Mouse (Mus musculus): ENCODE measurements around the gene Ckap2l. TPM values are rescaled to one million over a fixed set of nuclear protein-coding genes. Genes with fewer than 3 reads are reported as not detected.
A peak's percentile ranks its signal among the peaks of the same experiment; 100 is the strongest.

Ckap2l gene
- 10 to 100 TPM in 9 of 26 experiments, 1 to 10 TPM in 13, under 1 TPM in 4; 0.71 to 28.6 (median 3.7) TPM for total RNA-seq (2018; cell fraction: chromatin; rRNA removed)
- total RNA-seq (2018; cell fraction: cytosol; rRNA removed), result 1 to 10 TPM in 17 of 26 experiments, under 1 TPM in 9; 0.62 to 7.5 (median 2.0) TPM
- 10 to 100 TPM in 8 of 26 experiments, 1 to 10 TPM in 15, under 1 TPM in 3; 0.55 to 31.2 (median 2.3) TPM for total RNA-seq (2018; cell fraction: nucleus; rRNA removed)
- 0.71 to 6.7 TPM (median 5.8 TPM) in 3 replicates for polyA plus RNA-seq (2018)

DNA sequence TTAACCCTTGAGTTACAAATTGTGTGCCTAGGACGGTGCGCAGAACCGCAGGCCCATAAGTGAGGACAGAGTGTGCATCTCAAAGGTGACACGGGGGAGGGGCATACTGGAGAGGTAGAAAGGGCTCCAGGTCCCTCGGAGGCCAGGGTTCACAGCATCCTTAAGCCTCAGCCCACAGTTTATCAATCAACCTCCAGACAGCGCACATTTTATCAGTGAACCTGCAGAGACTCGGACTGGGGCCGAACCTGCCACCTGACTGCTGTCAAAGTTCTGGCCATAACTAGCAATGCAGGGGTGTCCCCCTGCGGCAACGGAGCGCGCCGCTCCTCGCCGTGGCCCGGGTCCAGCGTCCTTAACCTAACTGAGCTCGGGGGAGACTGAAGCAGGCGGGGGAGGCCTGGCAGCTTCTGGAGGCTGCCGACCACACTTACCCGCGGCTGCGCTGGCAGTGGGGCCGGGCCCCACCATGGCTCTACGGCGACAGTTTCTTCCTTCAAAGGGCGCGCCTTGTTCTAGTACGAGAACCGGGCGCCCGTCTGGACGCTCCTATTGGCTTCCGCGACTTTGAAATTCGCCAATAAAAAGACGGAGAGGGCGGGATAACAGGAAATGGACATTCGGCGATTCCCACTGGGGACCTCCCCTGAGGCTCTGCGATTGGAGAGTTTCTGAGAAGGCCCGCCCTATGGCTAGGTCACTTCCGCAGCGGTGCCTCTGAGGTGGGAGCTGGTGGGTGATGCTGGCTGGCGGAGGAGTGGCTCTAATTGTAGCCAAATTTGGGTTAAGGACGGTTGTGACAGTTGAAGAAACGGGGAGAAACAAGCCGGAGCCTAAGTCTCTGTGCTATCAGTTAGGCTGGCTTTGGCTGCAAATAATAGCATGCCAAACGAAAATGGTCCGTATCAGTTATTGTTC is at the start of gene Ckap2l:
Gene Ckap2l, minus strand, starts transcription at position 542 of the 918 bp plus-strand sequence.
- 2% methylated on average over 50 of the region's 50 CpGs for WGBS (ENCODE audit: missing documents)
- H3K27ac ChIP-seq, result peak within 1 kb of the TSS; percentile 89
- no peaks in the 10 kb centered on the region for H3K36me3 ChIP-seq (ENCODE audit: inconsistent target)
- H3K4me3 ChIP-seq (ENCODE audit: inconsistent target), result peak within 1 kb of the TSS; percentile 73
- H3K79me2 ChIP-seq (ENCODE audit: inconsistent target), result peaks cover 28% of the 10 kb centered on the region

DNA sequence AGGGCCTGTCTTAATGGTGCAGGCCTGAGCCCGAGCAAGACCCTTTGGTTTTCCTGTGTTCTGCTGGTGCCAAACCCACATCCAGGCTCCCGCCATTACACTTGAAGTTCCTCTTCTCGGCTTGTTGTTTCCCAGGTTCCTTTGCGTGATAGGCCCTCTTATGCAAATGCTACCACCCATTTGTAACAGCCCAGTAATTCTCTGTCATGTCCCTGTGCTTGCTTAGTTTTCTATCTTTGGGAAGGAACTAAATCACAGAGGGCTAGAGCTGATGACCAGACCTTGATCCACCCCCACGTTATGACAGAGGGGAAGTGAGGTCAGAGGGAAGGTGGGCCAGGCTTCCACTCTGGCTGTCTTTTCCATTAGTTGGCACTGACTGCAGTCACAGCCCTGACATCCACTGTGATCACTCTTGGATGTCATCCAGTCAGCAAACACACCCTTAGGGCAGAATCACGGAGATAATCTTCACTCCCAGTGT is 41.2 kb upstream of the Ckap2l start:
- Histone ChIP-seq H3K27ac (peak overlapping the region; percentile 32), H3K79me2 (ENCODE audit: inconsistent target) (no peaks in the 10 kb centered on the region), H3K36me3 (ENCODE audit: inconsistent target) (no peaks in the 10 kb centered on the region), H3K4me3 (ENCODE audit: inconsistent target) (no peak overlapping the region)
- WGBS (ENCODE audit: missing documents), result 10% methylated on average over 6 of the region's 6 CpGs

DNA sequence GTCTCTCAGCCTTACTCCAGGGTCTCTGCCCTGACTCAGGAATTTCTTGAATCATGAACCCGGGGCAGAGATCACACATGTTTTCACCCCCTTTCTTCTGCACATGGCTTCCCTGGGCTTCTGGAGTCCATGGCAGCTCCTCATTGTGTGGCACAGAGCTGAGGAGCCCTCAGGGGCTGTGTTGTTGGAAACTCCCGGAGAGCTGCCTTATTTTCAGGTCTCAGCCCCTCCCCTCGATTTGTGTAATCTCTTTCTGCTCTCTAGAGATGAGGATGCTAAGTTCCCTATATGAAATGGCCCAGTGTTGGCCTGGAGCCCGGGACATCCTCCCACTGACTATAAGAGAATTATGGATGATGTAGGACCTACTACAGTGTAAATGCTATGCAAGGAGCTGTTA is 36.5 kb upstream of the Ckap2l start:
- Histone ChIP-seq H3K36me3 (ENCODE audit: inconsistent target) (no peaks in the 10 kb centered on the region), H3K27ac (no peak overlapping the region), H3K4me3 (ENCODE audit: inconsistent target) (no peak overlapping the region), H3K79me2 (ENCODE audit: inconsistent target) (no peaks in the 10 kb centered on the region)
- 72% methylated on average over 4 of the region's 4 CpGs for WGBS (ENCODE audit: missing documents)

- H3K4me3 ChIP-seq (ENCODE audit: inconsistent target), result no peak overlapping the region
- 10% methylated on average over 13 of the region's 13 CpGs for WGBS (ENCODE audit: missing documents)
- no peak overlapping the region for H3K27ac ChIP-seq
- H3K36me3 ChIP-seq (ENCODE audit: inconsistent target), result no peaks in the 10 kb centered on the region
- H3K79me2 ChIP-seq (ENCODE audit: inconsistent target), result no peaks in the 10 kb centered on the region
Measured at GRCm38 (mm10) chr2:129330540-129330939, 33.5 kb upstream of the Ckap2l start.

DNA sequence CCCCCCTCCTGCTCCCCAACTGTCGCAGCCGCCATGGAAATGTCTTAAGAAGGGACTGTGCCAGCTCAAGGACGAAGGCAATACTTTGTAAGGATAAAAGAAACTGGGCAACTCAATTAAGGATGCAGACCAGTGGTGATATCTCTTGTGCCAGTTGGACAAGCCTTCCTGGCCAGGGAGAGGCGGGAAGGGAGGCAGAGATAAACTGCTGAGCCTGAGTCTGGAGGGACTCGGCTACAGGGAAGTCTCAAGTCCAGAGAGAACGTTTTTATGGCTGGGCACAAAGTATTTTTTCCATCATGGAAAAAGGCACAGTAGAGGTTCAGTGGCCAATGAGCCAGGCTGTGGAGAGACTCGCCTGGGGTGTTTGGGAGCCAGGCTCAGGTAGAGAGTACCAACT is 33.0 kb upstream of the Ckap2l start:
- Histone ChIP-seq H3K27ac (no peak overlapping the region), H3K4me3 (ENCODE audit: inconsistent target) (no peak overlapping the region), H3K79me2 (ENCODE audit: inconsistent target) (no peaks in the 10 kb centered on the region), H3K36me3 (ENCODE audit: inconsistent target) (no peaks in the 10 kb centered on the region)
- 60% methylated on average over 6 of the region's 7 CpGs for WGBS (ENCODE audit: missing documents)

DNA sequence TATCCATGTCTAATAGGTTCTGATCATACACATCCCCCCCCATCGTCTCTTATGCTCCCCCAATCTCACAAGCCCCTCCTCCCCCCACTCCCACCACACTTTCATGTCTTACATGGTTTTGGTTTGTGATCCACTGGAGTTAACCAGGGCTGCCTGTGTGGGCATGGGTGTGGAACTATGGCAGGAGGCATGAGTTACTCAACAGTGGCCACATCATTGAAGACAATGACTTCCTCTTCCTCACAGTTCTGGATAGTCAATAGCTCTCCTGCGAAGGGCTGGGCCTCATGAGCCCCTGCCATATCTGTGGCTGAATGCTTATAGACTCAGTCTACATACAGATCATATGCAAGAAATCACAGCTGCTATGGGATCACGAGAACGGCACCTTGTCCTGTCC is 31.2 kb upstream of the Ckap2l start:
- Histone ChIP-seq H3K79me2 (ENCODE audit: inconsistent target) (no peaks in the 10 kb centered on the region), H3K4me3 (ENCODE audit: inconsistent target) (no peak overlapping the region), H3K36me3 (ENCODE audit: inconsistent target) (no peaks in the 10 kb centered on the region), H3K27ac (no peak overlapping the region)
- WGBS (ENCODE audit: missing documents), result 71% methylated on average over 4 of the region's 4 CpGs

- Histone ChIP-seq H3K79me2 (ENCODE audit: inconsistent target) (no peaks in the 10 kb centered on the region), H3K4me3 (ENCODE audit: inconsistent target) (no peak overlapping the region), H3K27ac (no peak overlapping the region), H3K36me3 (ENCODE audit: inconsistent target) (no peaks in the 10 kb centered on the region)
- 89% methylated on average over 3 of the region's 3 CpGs for WGBS (ENCODE audit: missing documents)
Measured at GRCm38 (mm10) chr2:129324216-129324615, 27.2 kb upstream of the Ckap2l start.

GRCm38 (mm10) chr2:129322117-129322635 is 25.2 kb upstream of the Ckap2l start:
- Histone ChIP-seq H3K36me3 (ENCODE audit: inconsistent target) (no peaks in the 10 kb centered on the region), H3K4me3 (ENCODE audit: inconsistent target) (no peak overlapping the region), H3K79me2 (ENCODE audit: inconsistent target) (no peaks in the 10 kb centered on the region), H3K27ac (no peak overlapping the region)
- 86% methylated on average over 1 of the region's 1 CpGs for WGBS (ENCODE audit: missing documents)

DNA sequence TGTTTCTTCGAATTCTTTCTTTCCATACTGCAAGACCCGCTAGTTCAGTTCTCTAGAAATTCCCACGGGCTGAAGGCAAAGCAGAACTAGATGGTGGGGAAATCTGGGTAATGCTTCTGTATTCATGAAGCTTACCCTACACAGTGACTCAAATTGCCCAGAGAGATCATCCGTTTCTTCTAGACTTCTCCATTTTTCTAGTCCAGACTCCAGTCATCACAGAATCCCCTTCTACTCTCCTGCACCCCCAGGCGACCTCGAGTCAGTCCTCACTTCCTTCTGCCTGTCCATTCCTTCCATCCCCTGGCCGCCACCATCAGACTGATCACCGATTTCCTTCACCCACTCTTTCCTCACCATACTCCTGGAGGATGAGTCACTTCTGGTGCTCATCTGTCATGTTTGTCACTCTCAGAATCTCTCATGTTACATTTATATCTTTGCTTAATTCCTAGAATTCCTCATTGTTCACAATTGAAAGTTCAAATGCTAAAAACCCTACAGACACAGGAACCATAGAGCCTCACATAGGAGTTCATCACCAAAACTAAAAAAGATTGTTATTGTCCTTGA is 23.1 kb upstream of the Ckap2l start:
- Histone ChIP-seq H3K36me3 (ENCODE audit: inconsistent target) (no peaks in the 10 kb centered on the region), H3K79me2 (ENCODE audit: inconsistent target) (no peaks in the 10 kb centered on the region), H3K27ac (no peak overlapping the region), H3K4me3 (ENCODE audit: inconsistent target) (no peak overlapping the region)
- WGBS (ENCODE audit: missing documents), result 21% methylated on average over 8 of the region's 8 CpGs

DNA sequence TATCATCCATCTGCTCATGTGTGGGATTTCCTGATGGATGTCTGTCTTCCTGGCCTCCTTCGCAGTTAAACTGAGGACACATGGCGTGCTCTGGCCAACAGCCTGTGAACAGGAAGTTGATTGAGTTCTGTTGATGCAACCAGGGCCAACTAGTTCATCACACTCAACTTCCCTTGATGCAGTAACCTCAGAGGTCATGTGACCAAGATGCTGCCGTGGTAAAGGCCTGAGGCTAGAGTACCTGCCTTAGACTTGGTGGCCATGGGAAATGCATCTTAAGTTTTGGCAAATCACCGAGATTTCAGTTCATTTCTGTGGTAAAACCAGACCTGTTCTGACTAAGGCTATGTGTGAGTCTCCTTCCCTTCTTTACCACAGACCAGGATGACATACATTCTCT is 18.8 kb upstream of the Ckap2l start:
- 39% methylated on average over 4 of the region's 4 CpGs for WGBS (ENCODE audit: missing documents)
- no peak overlapping the region for H3K27ac ChIP-seq
- H3K79me2 ChIP-seq (ENCODE audit: inconsistent target), result no peaks in the 10 kb centered on the region
- H3K4me3 ChIP-seq (ENCODE audit: inconsistent target), result no peak overlapping the region
- H3K36me3 ChIP-seq (ENCODE audit: inconsistent target), result no peaks in the 10 kb centered on the region

DNA sequence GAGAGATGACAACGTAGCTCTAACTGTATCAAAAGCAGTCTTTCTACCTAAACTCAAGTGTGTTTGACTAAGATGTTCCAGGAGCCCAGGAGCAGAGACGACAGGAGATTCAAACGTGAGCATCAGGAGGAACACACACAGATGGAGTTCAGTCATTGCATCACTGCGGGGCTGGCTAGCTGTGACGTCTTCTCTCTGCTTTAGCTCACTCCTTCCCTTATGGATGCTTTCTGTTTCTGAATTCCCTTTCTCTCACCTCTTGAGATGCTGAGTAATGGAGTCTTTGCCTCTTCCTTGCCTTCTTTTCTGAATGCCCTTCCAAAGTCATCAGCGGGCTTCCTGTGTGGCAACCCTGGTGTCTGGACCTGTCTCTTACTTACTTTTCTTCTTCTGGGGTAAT is 17.9 kb upstream of the Ckap2l start:
- Histone ChIP-seq H3K27ac (no peak overlapping the region), H3K36me3 (ENCODE audit: inconsistent target) (no peaks in the 10 kb centered on the region), H3K4me3 (ENCODE audit: inconsistent target) (no peak overlapping the region), H3K79me2 (ENCODE audit: inconsistent target) (no peaks in the 10 kb centered on the region)
- WGBS (ENCODE audit: missing documents), result 66% methylated on average over 4 of the region's 6 CpGs

DNA sequence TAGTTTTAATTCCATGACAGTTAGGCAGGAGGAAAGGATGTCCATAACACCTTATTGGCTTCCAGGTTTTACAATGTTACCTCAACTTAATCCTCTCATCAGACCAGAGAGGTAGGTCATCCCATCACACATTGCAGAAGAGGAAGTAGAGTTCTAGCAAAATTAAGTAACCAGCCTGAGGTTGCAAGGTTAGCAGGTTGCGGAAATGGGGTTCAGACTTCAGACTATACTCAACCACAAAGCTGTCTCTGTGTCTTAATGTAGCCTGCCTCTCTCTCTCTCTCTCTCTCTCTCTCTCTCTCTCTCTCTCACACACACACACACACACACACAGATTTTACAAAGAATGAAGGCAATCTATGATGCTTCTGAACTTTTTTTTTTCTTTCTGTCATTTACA is 16.9 kb upstream of the Ckap2l start:
- no peaks in the 10 kb centered on the region for H3K79me2 ChIP-seq (ENCODE audit: inconsistent target)
- H3K4me3 ChIP-seq (ENCODE audit: inconsistent target), result no peak overlapping the region
- no peak overlapping the region for H3K27ac ChIP-seq
- WGBS (ENCODE audit: missing documents), result 58% methylated on average over 1 of the region's 1 CpGs
- no peaks in the 10 kb centered on the region for H3K36me3 ChIP-seq (ENCODE audit: inconsistent target)

DNA sequence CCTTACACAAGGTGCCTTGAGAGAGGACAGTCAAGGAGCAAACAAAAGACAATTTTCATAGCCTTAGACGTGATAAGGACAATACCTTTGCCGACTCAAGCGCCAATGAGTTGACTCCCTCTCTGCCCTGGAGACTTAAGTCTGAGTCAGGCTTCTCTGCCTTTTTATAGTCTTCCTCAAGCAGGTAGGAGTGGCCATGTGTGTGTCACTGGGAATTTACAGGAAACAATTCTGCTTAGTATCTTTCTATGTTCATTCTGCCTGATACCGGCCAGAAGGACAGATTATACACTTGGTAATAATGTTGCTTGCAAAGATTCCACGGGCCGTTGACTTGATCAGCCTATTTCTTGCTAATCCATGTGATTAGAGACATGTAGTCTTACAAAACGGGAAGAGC is 12.8 kb upstream of the Ckap2l start, which contains the start of gene Il1a:
Gene Il1a, minus strand, starts transcription at position 137 of the 400 bp plus-strand sequence.
- Histone ChIP-seq H3K4me3 (ENCODE audit: inconsistent target) (no peak within 1 kb of the TSS), H3K27ac (0 out of 2 replicates have a peak within 1 kb of the TSS, but pooled peaks have one; percentile 4), H3K79me2 (ENCODE audit: inconsistent target) (no peaks in the 10 kb centered on the region), H3K36me3 (ENCODE audit: inconsistent target) (no peaks in the 10 kb centered on the region)
- WGBS (ENCODE audit: missing documents), result 75% methylated on average over 7 of the region's 7 CpGs

DNA sequence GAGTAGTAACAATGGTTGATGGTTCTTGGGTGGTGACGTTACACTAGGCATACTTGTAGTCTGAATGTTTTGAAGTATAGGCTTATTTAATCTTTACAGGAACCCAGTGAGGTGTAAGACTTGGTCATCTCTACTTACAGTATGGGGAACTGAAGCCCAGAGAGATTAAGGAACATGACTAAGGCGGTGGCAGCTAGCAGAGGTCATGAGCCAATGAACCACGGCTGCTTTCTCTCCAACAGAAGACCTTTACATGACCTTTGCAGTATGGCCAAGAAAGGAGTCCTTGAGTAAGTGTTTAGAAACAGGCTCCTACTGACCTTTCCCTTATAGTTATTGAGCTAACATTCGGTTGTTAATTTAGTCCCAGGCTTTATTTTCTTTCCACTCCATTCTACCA is 9.0 kb upstream of the Ckap2l start:
- no peak overlapping the region for H3K27ac ChIP-seq
- H3K36me3 ChIP-seq (ENCODE audit: inconsistent target), result no peaks in the 10 kb centered on the region
- no peak overlapping the region for H3K4me3 ChIP-seq (ENCODE audit: inconsistent target)
- no peaks in the 10 kb centered on the region for H3K79me2 ChIP-seq (ENCODE audit: inconsistent target)
- 37% methylated on average over 4 of the region's 4 CpGs for WGBS (ENCODE audit: missing documents)
